Mouse (Mus musculus): ENCODE measurements around the gene Kmt2d.
A peak's percentile ranks its signal among the peaks of the same experiment; 100 is the strongest.
"Not testable (repeated sequence)": the region's sequence is repeated elsewhere in the genome, so short reads cannot be mapped to it uniquely, and the experiment has no call there.

The Kmt2d gene

GRCm38 (mm10) chr15:98871070-98871915 lies at the start of gene Kmt2d:
Kmt2d (minus strand) TSS chr15:98871204.
- DNase-seq, result no peak

- not testable (repeated sequence) for DNase-seq
Observed at GRCm38 (mm10) chr15:98918499-98918895, 47.5 kb upstream of the Kmt2d start.

- DNase-seq, result peak; percentile 98 to 100
Observed at GRCm38 (mm10) chr15:98917538-98918498, 46.8 kb upstream of the Kmt2d start, which contains the start of gene Lmbr1l. Lmbr1l (minus strand) TSS chr15:98918231.

- DNase-seq, result peak in 1 of 2 experiments; percentile 13
Observed at GRCm38 (mm10) chr15:98917091-98917490, 46.1 kb upstream of the Kmt2d start.

GRCm38 (mm10) chr15:98916016-98916415 lies 45.0 kb upstream of the Kmt2d start:
- DNase-seq, result no peak

- DNase-seq, result no peak
Observed at GRCm38 (mm10) chr15:98914903-98915302, 43.9 kb upstream of the Kmt2d start.

GRCm38 (mm10) chr15:98904692-98905091 lies 33.7 kb upstream of the Kmt2d start:
- peak; percentile 38 to 49 for DNase-seq

GRCm38 (mm10) chr15:98902600-98902999 lies 31.6 kb upstream of the Kmt2d start:
- no peak for DNase-seq

GRCm38 (mm10) chr15:98901530-98901929 lies 30.5 kb upstream of the Kmt2d start:
- DNase-seq, result no peak

GRCm38 (mm10) chr15:98897928-98898800 lies 27.2 kb upstream of the Kmt2d start, which contains the start of gene Dhh:
Dhh (minus strand) TSS chr15:98898540.
- DNase-seq, result no peak

GRCm38 (mm10) chr15:98897495-98897894 lies 26.5 kb upstream of the Kmt2d start:
- no peak for DNase-seq

GRCm38 (mm10) chr15:98895635-98896589 lies 24.9 kb upstream of the Kmt2d start:
- DNase-seq, result no peak

- DNase-seq, result no peak
Observed at GRCm38 (mm10) chr15:98894746-98895634, 24.0 kb upstream of the Kmt2d start.

GRCm38 (mm10) chr15:98893940-98894745 lies 23.1 kb upstream of the Kmt2d start, which contains the start of gene Rhebl1:
Rhebl1 (minus strand) TSS chr15:98894540.
- peak; percentile 62 for DNase-seq

- DNase-seq, result no peak
Observed at GRCm38 (mm10) chr15:98893036-98893435, 22.0 kb upstream of the Kmt2d start.

- peak; percentile 73 to 85 for DNase-seq
Observed at GRCm38 (mm10) chr15:98891907-98892606, 21.1 kb upstream of the Kmt2d start.

- no peak for DNase-seq
Observed at GRCm38 (mm10) chr15:98891198-98891742, 20.3 kb upstream of the Kmt2d start.

GRCm38 (mm10) chr15:98887526-98887925 lies 16.5 kb upstream of the Kmt2d start:
- DNase-seq, result no peak
